Mouse (Mus musculus): ENCODE measurements around the gene Slc9a2.

DNA sequence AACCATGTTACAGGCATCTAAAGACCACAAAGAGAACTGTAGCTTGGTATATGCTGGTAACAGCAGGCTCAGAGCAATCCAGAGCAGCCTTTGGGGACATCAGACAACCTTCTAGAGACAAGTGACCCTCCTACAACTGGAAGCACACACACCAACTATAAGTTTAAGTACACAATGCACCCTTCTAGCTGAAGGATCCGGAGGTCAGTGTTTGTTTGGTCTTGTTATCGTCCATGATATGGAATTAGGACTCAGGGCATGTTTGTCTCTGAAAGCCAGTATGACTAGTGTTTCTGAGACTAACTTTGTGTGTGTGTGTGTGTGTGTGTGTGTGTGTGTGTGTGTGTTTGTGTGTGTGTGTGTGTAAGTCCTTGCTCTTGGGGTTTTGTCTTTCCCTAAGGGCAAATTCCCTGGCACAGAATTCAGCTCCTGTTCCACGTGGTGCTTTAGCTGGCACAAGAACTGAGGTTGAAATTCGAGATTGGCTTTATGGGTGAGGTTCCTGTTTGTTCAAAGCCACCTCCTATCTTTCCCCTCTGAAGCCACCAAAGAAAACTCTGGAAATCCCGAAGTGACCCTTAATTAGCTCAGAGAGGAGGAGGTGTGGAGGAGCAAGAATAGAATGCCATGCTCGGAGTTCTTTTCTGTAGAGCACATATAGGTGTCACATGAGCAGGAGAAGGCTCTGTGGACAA, 29.4 kb upstream of the Slc9a2 start:
- TF ChIP-seq CTCF (IDR thresholded peaks at IDR 0.05; ENCODE audit: insufficient read depth, low read length) (no peak), POLR2A (IDR thresholded peaks at IDR 0.05; ENCODE audit: borderline replicate concordance, extremely low read depth, low read depth, low read length) (no peak)

Measured in lung, adult 2 months (tissue).